Mouse (Mus musculus) C2C12 (cell line): ENCODE results near the gene Spsb4. TPM values are rescaled to one million over a fixed set of nuclear protein-coding genes. Genes with fewer than 3 reads are reported as not detected.
A peak's percentile ranks its signal among the peaks of the same experiment; 100 is the strongest.

Experiments used
- H3K27me3 ChIP-seq: one replicate; pipeline ENCODE4 v1.6.1; 2011; ENCODE audit not compliant: control insufficient read depth, insufficient read depth, insufficient read length
- H3K36me3 ChIP-seq: one replicate; pipeline ENCODE4 v1.6.1; 2011; ENCODE audit not compliant: control insufficient read depth, insufficient read depth
- H3K4me3 ChIP-seq: one replicate; pipeline ENCODE4 v1.5.1; 2011; ENCODE audit warnings: mild to moderate bottlenecking, control low read depth; ENCODE audit not compliant: poor library complexity, insufficient read depth, severe bottlenecking
- H3K79me2 ChIP-seq: one replicate; pipeline ENCODE4 v1.6.1; 2011; ENCODE audit not compliant: control insufficient read depth, insufficient read depth
- H3K79me3 ChIP-seq: one replicate; pipeline ENCODE4 v1.6.1; 2011; ENCODE audit warnings: low read depth, control low read depth
- H3ac ChIP-seq: one replicate; pipeline ENCODE3; 2011; ENCODE audit warnings: low read depth; ENCODE audit not compliant: control insufficient read depth, insufficient read length
- CEBPB ChIP-seq: IDR thresholded peaks from one replicate; pipeline ENCODE4 v1.6.1; 2011; ENCODE audit warnings: low read depth, mild to moderate bottlenecking, control low read depth, moderate library complexity
- CTCF ChIP-seq: IDR thresholded peaks from one replicate; pipeline ENCODE4 v1.5.1; 2011; ENCODE audit not compliant: control insufficient read depth, insufficient read depth, insufficient read length
- FOSL1 ChIP-seq: IDR thresholded peaks from one replicate; pipeline ENCODE4 v1.8.0; 2011; ENCODE audit warnings: mild to moderate bottlenecking, low read length; ENCODE audit not compliant: poor library complexity, insufficient read depth, severe bottlenecking
- MAX ChIP-seq: IDR thresholded peaks from one replicate; pipeline ENCODE4 v1.6.1; 2011; ENCODE audit warnings: mild to moderate bottlenecking, control low read depth
- MYOD1 ChIP-seq: IDR thresholded peaks from one replicate; pipeline ENCODE4 v1.6.1; 2011; ENCODE audit warnings: low read depth; ENCODE audit not compliant: control insufficient read depth, insufficient read length
- MYOG ChIP-seq: IDR thresholded peaks from one replicate; pipeline ENCODE4 v1.6.1; 2011; ENCODE audit not compliant: control insufficient read depth, insufficient read length; ENCODE audit errors: extremely low read depth
- USF1 ChIP-seq: IDR thresholded peaks from one replicate; pipeline ENCODE4 v1.6.1; 2011; ENCODE audit warnings: low read depth, mild to moderate bottlenecking, control low read depth, moderate library complexity
- polyA plus RNA-seq: library from polyadenylated mRNA; unstranded; fragments of >200 nt; fragmentation: generic; extraction: Trizol; gene quantifications from one replicate; pipeline ENCODE4 v1.2.1, GENCODE M21; 2012; ENCODE audit warnings: missing spikeins

Spsb4 gene
- polyA plus RNA-seq, 1 experiment, result 1.6 TPM

DNA sequence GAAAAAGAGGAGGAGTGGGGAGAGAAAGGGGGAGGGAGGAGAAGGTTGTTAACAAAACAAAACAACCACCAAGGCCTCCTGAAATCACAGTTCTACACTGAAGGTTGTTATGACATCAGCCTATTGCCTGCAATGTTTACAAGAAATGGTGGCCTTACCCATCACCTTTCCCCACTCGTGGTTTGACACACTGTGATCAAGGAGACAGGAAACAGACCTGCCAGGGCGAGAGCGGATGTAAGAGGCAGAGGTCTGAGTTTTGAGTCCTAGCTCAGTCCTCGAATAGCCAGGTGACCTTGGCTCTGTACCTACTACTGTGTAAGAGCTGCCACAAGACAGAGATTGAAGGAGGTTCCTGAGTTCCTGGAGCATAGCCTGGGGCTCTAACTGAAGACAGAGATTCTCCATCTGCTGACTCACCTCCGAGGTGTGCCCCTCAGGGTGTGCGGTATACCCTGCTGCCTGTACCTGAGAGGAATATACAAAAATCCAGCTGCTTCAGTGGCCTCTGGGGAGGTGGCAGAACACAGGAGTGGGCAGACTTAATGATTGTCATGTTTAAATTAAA is 61.3 kb downstream of the Spsb4 start:
- Histone ChIP-seq H3ac (no peak overlapping the region), H3K79me2 (no peaks in the 10 kb centered on the region), H3K79me3 (no peaks in the 10 kb centered on the region), H3K36me3 (no peaks in the 10 kb centered on the region), H3K4me3 (no peak overlapping the region), H3K27me3 (no peaks in the 10 kb centered on the region)
- TF ChIP-seq USF1, result no peak
- TF ChIP-seq CTCF, result no peak
- no peak for TF ChIP-seq MYOD1
- TF ChIP-seq MYOG, result no peak
- no peak for TF ChIP-seq MAX
- TF ChIP-seq FOSL1, result no peak
- no peak for TF ChIP-seq CEBPB

DNA sequence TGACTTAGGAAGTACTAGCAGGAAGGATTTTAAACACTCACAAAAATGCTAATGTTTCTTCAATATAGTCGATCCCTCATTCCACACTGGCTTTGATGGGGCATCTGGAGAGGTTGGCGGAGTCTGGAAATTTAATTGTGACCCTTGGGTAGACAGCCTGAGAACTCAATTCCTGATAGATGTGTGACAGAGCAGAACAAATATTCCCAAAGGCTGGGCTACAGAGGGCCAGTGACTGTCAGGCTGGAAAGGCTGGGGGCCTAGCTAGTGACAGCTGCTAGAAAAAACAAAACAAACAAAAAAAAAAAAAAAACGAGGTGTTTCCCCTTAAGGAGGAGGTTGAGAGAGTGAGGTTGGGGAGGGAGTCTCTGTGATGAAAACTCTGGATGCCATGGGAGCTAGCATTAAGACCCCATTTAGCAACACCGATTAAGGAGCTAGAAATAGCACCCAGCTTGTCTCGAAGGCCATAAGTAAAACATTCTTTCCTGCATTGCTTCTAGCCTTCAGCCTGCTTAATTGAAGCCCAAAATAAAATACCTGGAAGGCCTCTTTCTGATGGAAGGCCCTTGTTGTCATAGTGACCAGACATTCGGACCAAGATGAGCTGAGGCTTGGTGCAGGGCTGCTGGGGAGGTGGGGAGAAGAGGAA is 61.9 kb downstream of the Spsb4 start:
- H3ac ChIP-seq, result no peak overlapping the region
- H3K36me3 ChIP-seq, result no peaks in the 10 kb centered on the region
- H3K4me3 ChIP-seq, result no peak overlapping the region
- no peaks in the 10 kb centered on the region for H3K27me3 ChIP-seq
- H3K79me3 ChIP-seq, result no peaks in the 10 kb centered on the region
- TF ChIP-seq MYOD1 (no peak), CTCF (no peak), FOSL1 (no peak), MAX (no peak), CEBPB (no peak), MYOG (no peak), USF1 (no peak)
- no peaks in the 10 kb centered on the region for H3K79me2 ChIP-seq

DNA sequence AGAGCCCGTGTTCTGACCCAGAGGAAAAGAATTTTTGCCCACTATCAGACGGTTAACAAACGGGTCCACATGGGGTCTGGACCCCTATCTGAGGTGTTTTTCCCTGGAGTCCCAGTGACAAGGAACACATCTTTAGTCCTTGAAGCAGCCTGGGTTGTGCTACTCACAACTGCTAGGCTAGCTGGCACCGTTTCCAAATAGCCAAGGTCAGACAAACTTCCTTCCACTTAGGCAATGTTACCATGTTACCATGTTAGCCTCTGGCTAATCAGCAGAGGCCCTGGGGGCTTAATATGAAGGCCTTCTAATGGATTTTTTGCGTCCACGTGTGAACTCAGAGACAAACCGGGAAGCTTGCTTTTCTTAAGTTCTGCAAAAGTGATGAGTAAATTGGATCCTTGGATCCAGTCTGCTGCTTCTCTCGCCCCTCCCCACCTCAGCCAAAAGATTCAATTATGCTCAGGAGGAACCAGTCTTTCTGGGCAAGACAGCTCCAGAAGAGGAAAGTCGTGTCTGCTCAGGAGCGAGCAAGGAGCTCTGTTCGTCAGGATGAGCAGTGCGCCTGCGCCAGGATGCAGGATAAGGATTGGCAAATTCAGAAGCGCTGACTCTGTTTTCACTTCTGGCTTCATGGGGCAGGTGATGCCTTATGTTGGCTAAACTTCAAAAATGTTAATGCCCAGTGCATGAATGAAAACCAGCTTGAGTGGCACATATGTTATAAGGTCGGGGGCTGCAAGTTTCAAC is 64.4 kb downstream of the Spsb4 start:
- no peak overlapping the region for H3ac ChIP-seq
- no peak for TF ChIP-seq CEBPB
- no peak for TF ChIP-seq FOSL1
- no peak for TF ChIP-seq MAX
- no peak for TF ChIP-seq CTCF
- TF ChIP-seq MYOG, result no peak
- TF ChIP-seq USF1, result no peak
- no peak for TF ChIP-seq MYOD1
- H3K79me2 ChIP-seq, result no peaks in the 10 kb centered on the region
- H3K4me3 ChIP-seq, result no peak overlapping the region
- H3K79me3 ChIP-seq, result no peaks in the 10 kb centered on the region
- no peaks in the 10 kb centered on the region for H3K27me3 ChIP-seq
- no peaks in the 10 kb centered on the region for H3K36me3 ChIP-seq

DNA sequence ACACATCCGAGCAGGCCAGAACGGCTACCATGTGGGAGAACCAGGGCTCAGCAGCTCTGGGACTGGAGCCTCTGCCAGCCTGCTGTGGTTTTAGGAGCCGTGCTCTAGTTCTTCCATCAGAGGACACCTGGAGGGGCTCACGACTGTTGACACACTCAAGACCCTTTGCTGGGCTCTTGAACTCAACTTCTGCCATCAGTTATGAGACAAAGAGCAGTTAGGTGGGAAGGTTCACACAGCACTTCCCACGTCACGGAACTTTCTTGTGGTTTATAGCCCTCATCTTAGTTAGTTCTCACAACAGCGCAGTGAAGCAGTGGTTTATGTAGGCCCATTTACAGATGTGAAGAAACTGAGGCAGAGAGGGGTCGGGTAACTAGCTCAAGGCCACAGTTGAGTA is 65.2 kb downstream of the Spsb4 start:
- no peak for TF ChIP-seq MYOG
- no peak for TF ChIP-seq CEBPB
- TF ChIP-seq CTCF, result no peak
- no peak for TF ChIP-seq USF1
- TF ChIP-seq FOSL1, result no peak
- no peak for TF ChIP-seq MYOD1
- TF ChIP-seq MAX, result no peak
- Histone ChIP-seq H3K79me2 (no peaks in the 10 kb centered on the region), H3K36me3 (no peaks in the 10 kb centered on the region), H3K4me3 (no peak overlapping the region), H3K79me3 (no peaks in the 10 kb centered on the region), H3K27me3 (no peaks in the 10 kb centered on the region), H3ac (no peak overlapping the region)

DNA sequence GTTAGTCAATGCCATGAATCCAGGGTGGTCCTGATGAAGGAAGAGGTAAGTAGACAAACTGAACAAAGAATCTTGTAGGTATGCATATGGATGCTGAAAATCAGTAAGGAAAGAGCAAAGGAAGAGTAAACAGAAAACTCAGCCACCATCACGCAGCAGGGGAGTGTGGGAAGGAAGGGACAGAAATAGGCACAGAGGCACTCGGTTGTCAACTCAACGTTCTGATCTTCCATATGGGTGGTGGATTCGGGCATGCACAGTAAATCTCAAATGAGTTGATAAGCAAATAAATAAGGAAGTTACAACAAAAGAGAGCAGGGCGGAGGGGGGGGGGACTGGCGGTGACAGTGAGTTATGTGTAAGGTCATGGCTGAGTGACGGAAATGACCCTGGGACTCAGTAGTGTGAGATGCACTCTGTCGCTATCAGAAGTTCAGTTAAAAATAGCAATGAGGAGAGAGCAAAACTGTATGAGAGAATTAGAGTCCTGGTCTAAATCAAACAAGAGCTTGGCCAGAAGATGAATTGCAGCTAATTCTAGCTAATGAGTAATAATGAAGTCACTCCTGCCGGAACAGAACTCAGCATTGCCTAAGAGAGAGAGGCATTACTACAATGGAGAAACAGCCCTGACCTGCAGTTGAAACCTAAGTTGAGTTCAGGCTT is 66.2 kb downstream of the Spsb4 start:
- no peak for TF ChIP-seq MAX
- peak; percentile 43 for TF ChIP-seq CEBPB
- no peaks in the 10 kb centered on the region for H3K27me3 ChIP-seq

More for the DNA sequence above, 66.2 kb downstream of the Spsb4 start:
- no peak overlapping the region for H3ac ChIP-seq
- H3K36me3 ChIP-seq, result no peaks in the 10 kb centered on the region
- H3K79me3 ChIP-seq, result no peaks in the 10 kb centered on the region
- H3K79me2 ChIP-seq, result no peaks in the 10 kb centered on the region
- H3K4me3 ChIP-seq, result no peak overlapping the region
